Mouse (Mus musculus) lung, postnatal 0 days (tissue): ENCODE measurements at regions not wholly inside any gene's neighbourhood (a gene's known extent, or its start where the extent isn't known, plus 50 kb on each side); places are given as distances from the start of the nearest gene placed in this dataset.

Experiments used
- CTCF ChIP-seq: IDR thresholded peaks from 2 replicates; pipeline ENCODE4 v1.5.1; 2016; ENCODE audit warnings: antibody characterized with exemption, mild to moderate bottlenecking
- EP300 ChIP-seq: IDR thresholded peaks from 2 replicates; pipeline ENCODE4 v1.6.1; 2016; ENCODE audit warnings: antibody characterized with exemption, mild to moderate bottlenecking, control low read depth

DNA sequence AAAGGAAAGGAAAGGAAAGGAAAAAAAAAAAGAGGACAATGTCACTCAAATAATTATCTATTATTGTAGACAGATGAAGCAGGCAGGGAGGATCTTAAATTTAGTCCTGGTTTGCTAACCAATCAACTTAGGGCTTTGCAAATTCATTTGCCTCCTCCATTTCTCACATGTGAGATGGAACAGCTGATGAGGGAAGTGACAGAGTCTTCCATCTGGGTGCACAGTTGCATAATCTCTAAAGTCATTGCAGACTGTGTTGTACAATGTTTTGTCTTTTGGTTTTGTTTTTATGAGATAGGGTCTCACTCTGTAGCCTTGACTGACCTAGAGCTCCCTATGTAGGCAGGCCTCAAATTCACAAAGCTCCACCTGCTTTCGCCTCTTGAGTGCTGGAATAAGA lies 103.9 kb downstream of the Mycn start:
- TF ChIP-seq CTCF (no peak), EP300 (no peak)
